Mouse (Mus musculus): ENCODE measurements at regions not wholly inside any gene's neighbourhood (a gene's known extent, or its start where the extent isn't known, plus 50 kb on each side); places are given as distances from the start of the nearest gene placed in this dataset.

- no peak for DNase-seq
Measured at GRCm38 (mm10) chr2:74463407-74463806, 115.8 kb downstream of the Lnpk start.

DNA sequence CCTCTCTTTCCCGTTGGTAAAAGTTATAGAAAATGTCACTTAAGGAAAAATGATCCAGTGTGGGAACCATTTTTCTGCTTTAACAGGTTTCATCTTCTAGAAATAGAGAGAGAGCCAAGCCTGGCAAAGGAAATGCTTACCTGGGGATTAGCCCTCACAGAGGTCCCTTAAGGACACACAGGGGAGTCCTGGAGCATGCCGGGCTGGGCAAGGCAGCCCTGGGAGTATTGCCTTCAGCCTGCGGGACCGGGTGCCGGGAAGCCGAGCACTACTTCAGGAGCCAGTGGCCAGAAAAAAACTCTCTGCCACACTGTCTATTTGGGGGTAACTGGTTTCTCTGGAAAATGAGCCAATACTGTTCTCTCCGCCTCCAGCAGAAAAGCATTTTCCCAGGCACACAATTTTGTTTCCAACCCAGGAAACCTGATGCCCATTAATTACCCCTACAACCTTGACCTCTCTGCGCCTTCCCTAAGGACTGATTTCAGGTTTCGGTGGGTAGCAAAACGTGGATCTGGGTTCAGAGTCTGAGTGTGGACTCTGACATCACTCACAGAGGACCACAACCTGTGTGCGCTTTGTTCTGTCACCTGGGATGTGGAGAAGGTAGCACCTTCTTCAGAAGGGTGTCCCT lies 117.9 kb downstream of the Lnpk start:
- DNase-seq: no peak

- peak; percentile 6 to 19 for DNase-seq
Measured at GRCm38 (mm10) chr2:74454431-74454830, 124.8 kb downstream of the Lnpk start.

- DNase-seq: no peak
Measured at GRCm38 (mm10) chr2:74452679-74453078, 126.6 kb downstream of the Lnpk start.

GRCm38 (mm10) chr2:74451578-74451977 lies 127.7 kb downstream of the Lnpk start:
- DNase-seq: peak; percentile 55 to 61

DNA sequence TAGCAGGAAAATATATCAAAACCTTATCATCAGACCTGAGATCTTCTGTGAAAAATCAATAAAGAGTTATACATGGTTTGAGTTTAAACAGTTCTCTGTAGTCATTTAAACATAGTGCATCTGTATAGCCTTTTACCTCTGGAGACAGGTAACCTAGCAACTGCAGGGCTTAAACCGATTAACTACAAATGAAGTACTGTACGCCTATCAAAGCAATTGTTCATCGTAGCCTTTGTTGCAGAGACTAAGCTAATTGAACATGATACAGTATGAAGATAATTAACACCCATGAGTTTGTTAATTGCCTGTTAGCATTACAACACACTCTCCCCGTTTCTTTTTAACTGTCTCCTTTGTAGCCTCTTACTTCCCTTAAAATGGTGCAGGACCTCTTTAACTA lies 128.2 kb downstream of the Lnpk start:
- DNase-seq: no peak

GRCm38 (mm10) chr2:74450064-74450765 lies 129.0 kb downstream of the Lnpk start:
- DNase-seq: no peak

DNA sequence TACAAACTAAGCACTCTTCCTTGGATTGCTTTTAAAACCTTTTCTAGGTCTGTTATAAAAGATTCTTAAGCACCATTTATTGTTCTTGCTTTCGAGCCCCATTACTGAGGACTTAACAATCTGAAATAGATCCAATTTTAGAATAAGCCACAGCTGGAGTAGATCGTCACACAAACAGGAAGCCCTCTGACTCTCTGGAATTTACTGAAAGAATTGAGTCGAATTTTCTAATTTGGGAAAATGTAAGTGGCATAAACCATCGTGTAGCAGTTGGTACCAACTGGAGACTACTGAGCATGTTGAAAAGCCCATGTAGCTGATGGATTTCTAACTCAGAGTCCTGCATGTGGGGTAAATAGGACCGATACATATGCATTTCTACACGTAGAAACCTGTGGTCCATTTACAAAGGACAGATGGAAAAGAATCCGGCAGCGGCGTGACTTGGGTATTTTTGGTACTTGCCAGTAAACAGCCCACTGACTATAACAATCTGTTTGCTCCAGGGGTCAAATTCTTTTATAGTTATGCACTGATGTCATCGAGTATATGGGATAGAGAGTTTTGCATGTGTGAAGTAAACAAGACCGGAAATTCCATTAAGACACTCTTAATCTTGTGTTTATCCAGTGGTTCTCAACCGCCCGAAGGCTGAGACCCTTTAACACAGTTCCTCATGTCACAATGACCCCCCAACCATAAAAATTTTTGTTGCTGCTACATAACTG lies 143.9 kb downstream of the Lnpk start:
- DNase-seq: peak in 1 of 2 experiments; percentile 31

DNA sequence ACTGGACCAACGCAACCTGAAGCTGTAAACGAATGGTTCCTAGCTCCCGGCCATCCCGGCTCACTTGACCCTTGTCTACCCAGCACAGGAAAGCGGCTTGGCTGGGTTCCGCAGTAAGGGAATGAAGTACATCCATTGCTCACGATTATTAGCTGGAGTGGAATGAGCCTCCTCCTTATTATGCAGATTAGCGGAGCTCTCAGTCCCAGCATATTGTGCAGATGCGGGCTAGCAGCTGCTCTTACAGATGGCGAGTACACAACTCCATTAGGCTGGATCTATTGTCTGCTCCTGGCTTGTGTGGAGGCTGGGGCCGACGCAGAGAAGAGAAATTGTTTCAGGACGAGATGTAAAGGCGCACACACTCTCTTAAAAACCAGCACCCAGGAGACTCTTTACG lies 152.5 kb downstream of the Lnpk start:
- DNase-seq: peak in 1 of 2 experiments; percentile 7

- no peak for DNase-seq
Measured at GRCm38 (mm10) chr2:74424726-74425125, 154.5 kb downstream of the Lnpk start.

- no peak for DNase-seq
Measured at GRCm38 (mm10) chr2:74416097-74416496, 163.1 kb downstream of the Lnpk start.

DNA sequence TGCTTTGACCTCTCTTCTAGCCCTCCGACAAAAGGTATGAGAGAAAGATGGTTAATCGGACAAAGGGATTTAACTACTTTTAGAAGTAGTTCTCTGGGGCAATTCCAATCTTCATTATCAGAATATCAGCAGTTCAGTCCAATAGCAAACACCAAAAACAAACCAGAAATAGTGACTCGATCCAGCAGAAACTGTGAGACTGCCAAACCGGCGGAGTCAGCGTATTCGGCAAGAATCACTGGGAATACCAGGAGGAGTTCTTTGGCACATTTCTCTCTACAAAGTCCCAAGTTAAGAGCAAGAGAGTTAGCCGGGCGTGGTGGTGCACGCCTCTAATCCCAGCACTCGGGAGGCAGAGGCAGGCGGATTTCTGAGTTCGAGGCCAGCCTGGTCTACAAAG lies 164.5 kb downstream of the Lnpk start:
- no peak for DNase-seq

DNA sequence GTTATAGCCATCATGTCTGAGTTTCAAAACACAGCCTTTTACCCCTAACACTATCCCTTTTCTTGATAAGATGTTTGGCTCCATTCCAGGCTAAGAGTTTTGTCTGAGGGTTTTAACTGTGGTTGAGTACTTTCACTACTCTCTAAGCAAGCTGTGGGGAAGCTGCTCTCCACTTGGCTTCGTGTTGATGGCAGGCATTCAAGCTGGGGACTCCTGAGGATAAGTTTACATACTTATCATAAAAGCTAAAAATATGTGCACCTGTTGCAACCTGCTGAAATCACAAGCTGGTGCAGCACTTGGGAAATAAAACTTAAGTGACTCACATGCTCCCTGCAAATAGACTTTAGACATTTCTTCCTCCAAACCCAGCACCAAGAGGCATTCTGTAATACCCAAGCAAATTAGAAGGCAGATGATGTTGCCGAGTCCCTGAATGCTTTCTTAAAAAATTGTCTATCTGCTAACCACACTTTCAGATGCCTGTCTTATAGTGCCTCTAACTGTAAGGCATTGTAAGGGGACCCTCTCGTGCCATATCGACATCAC lies 169.3 kb downstream of the Lnpk start:
- peak; percentile 13 to 20 for DNase-seq

- no peak for DNase-seq
Measured at GRCm38 (mm10) chr2:74404493-74404892, 174.7 kb downstream of the Lnpk start.

DNA sequence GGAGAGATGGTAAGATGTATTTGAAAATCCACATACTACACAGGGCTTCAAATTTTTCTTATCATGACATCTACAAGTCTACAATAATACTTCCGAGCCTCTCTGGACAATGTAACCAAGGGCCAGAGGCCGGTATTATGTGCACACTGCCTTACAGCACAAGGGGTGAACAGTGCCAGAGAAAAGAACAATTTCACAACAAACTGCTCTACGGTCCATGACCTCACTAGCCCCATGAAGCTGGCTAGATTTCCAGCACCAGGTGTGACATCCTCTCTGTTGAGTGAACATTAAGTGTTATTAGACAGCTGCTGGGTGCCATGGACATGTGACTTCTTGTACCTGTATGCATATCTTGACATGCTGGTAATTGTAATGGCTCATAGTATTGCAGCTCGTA lies 188.2 kb downstream of the Lnpk start:
- DNase-seq: no peak

GRCm38 (mm10) chr2:74388078-74388477 lies 191.2 kb downstream of the Lnpk start:
- no peak for DNase-seq

DNA sequence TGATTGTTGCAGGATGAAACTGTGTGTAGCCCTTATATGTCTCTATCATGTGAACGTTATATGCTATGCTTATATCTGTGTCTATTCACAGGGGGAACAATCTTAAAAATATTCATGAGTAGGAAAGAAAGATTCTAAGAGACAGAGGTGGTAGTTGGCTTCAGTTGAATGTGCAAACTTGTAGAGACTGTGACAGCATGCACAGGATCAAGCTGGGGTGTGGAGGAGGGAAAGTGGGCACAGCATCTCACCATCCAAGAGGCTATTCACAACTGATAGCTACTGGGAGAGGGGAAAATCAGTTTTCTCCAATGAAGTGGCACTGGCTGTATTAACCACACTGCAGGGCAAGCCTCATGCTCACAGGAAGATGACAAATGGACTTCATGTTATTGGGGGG lies 194.3 kb downstream of the Lnpk start:
- no peak for DNase-seq

DNA sequence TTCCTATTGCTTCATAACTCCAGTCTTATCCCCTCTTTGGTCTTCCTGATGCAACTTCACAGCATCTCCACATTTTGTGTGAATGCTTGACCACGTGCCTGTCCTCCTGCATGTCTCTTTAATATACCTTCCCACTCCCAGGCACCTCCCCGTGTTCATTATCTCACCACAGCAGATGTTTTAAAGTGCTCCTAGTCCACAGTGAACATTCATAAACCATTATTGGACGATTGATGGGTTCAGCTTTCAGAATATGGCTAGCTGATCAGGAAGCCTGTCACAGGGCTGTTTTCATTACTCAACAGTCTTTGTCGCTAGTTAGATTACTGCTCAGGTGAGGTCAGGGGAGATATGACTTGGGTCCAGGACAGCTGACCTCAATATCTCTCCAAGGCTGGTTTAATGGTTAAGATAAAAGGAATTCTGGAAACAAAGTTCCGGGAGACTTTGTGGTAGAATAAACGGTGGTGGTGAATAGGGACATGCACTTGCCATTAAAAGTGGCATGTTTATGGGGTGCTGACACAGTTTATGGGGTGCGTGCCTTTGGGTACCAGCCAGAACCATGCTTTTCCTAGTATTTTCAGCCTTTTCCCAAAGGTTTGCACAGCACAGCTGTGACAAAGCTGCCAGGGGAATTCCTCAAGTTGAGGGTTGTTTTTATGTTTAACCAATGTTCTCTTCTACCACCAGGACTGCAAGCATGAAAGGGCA lies 198.5 kb downstream of the Lnpk start:
- DNase-seq: no peak

- no peak for DNase-seq
Measured at GRCm38 (mm10) chr2:74378709-74379108, 200.5 kb downstream of the Lnpk start.

DNA sequence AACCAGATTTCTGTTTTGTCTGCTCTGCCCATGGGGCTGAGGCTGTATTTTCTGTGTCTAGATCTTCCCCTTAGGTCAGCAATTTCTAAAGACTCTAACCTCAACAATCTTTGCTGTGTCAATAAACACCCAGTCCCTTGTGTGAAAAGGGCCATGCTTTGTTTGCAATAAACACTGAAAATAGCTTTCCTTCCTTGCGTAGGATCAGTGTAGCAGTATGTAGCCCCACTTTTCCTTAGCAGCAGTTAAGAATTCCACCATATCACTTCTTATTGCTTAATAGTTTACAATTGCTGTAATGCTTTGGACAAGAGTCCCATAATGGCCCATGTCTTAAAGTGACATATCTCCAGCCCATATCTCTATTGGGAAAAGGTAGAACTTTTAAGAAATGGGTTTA lies 205.3 kb downstream of the Lnpk start:
- DNase-seq: no peak

DNA sequence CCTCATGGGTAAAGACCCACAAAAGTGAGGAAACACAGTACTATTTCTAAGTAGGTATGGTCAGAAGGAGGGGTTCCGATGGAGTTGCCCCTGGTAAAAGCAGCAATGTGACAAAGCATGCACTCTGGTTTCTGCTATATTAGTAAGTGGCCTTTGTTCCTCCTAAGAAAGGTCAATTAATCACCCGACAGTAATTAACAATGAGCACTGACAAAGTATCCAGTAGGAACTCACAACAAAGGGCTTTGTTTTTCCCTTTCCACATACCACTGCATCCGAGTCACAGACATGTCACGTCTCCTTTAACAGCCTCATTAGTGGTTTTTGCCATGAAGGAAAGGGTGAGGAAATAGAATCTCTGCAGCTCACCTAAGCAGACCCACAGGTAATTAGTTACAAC lies 206.2 kb downstream of the Lnpk start:
- no peak for DNase-seq

- no peak for DNase-seq
Measured at GRCm38 (mm10) chr2:74363255-74363654, 216.0 kb downstream of the Lnpk start.

DNA sequence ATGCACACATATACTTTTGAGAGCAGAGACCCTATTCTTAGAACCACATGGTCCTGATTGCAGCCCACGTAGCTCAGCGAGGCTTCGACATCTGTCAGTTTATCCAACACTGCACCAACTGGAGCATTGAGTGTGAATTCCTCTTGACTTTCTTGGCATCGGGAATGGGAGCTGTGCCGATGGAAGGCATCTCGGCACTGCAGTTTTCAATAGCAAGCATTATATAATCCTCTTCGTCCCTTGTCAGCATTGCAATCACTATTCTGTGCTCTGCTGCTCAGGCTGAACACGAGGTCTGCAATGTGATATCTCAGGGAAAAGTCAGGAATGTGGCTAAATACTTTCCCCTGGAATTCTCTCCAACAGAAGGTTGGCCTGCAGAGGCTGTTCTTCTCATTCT lies 224.6 kb downstream of the Lnpk start:
- no peak for DNase-seq

Data from kidney, postnatal 4 days (tissue).